Mouse (Mus musculus) heart, adult 11 months (tissue): ENCODE data around the gene Ano7.

Experiments used
- DNase-seq: peaks from one replicate; pipeline ENCODE4 v3.0.0; 2022

Gene Ano7

GRCm38 (mm10) chr1:93373665-93374064 lies at the start of gene Ano7:
TSS of gene Ano7 (plus strand) at chr1:93373930.
- no peak for DNase-seq

GRCm38 (mm10) chr1:93323973-93324372 lies 49.8 kb upstream of the Ano7 start:
- no peak for DNase-seq

GRCm38 (mm10) chr1:93326446-93326845 lies 47.3 kb upstream of the Ano7 start:
- DNase-seq = no peak

- DNase-seq = no peak
Observed at GRCm38 (mm10) chr1:93334621-93335020, 39.1 kb upstream of the Ano7 start.

- DNase-seq = peak; percentile 100
Observed at GRCm38 (mm10) chr1:93342648-93343503, 30.9 kb upstream of the Ano7 start, which contains the start of the genes Ppp1r7 and Pask. TSS of gene Ppp1r7 (plus strand) at chr1:93342854. TSS of gene Pask (minus strand) at chr1:93343482.

- DNase-seq = peak; percentile 100
Observed at GRCm38 (mm10) chr1:93343504-93344047, 30.2 kb upstream of the Ano7 start.

- DNase-seq = no peak
Observed at GRCm38 (mm10) chr1:93347176-93347575, 26.6 kb upstream of the Ano7 start.

- DNase-seq = no peak
Observed at GRCm38 (mm10) chr1:93349701-93350100, 24.0 kb upstream of the Ano7 start.

- DNase-seq = no peak
Observed at GRCm38 (mm10) chr1:93352724-93353123, 21.0 kb upstream of the Ano7 start.

- no peak for DNase-seq
Observed at GRCm38 (mm10) chr1:93362661-93363060, 11.1 kb upstream of the Ano7 start.

- DNase-seq = no peak
Observed at GRCm38 (mm10) chr1:93365641-93366040, 8.1 kb upstream of the Ano7 start.

- DNase-seq = no peak
Observed at GRCm38 (mm10) chr1:93377307-93377706, 3.6 kb downstream of the Ano7 start.

GRCm38 (mm10) chr1:93379117-93379516 lies 5.4 kb downstream of the Ano7 start:
- DNase-seq = no peak

GRCm38 (mm10) chr1:93387198-93387597 lies 13.5 kb downstream of the Ano7 start:
- no peak for DNase-seq

- no peak for DNase-seq
Observed at GRCm38 (mm10) chr1:93388906-93389305, 15.2 kb downstream of the Ano7 start.

- DNase-seq = peak; percentile 93
Observed at GRCm38 (mm10) chr1:93401191-93402052, 27.7 kb downstream of the Ano7 start.

GRCm38 (mm10) chr1:93403403-93403802 lies 29.7 kb downstream of the Ano7 start:
- no peak for DNase-seq

- DNase-seq = no peak
Observed at GRCm38 (mm10) chr1:93432087-93432486, 58.4 kb downstream of the Ano7 start.

- peak; percentile 36 for DNase-seq
Observed at GRCm38 (mm10) chr1:93439321-93439720, 65.6 kb downstream of the Ano7 start.

- DNase-seq = peak; percentile 99
Observed at GRCm38 (mm10) chr1:93444405-93445110, 70.8 kb downstream of the Ano7 start.

GRCm38 (mm10) chr1:93445111-93445821 lies 71.5 kb downstream of the Ano7 start:
- peak; percentile 99 for DNase-seq

- no peak for DNase-seq
Observed at GRCm38 (mm10) chr1:93445822-93446162, 72.1 kb downstream of the Ano7 start.
